Mouse (Mus musculus) midbrain, postnatal 0 days (tissue): ENCODE measurements around the gene Jak1. TPM values are rescaled to one million over a fixed set of nuclear protein-coding genes. Genes with fewer than 3 reads are reported as not detected.

Experiments used
- ATAC-seq: fragments of 200-750 bp; cut with Nextera tagmentation; 2 replicates; pipeline ENCODE4 v1.8.0; 2017; ENCODE audit warnings: moderate number of reproducible peaks, mild to moderate bottlenecking, moderate TSS enrichment, moderate library complexity; ENCODE audit not compliant: low FRiP score
- DNase-seq: peaks from one replicate; pipeline ENCODE4 v3.0.0-alpha.2; 2015; ENCODE audit warnings: low spot score
- H3K27ac ChIP-seq: fragments of 300-500 bp; sonication (generic); 2 replicates; pipeline ENCODE4 v1.5.1; 2014; ENCODE audit warnings: low read depth, mild to moderate bottlenecking, low read length, mixed read lengths
- H3K27me3 ChIP-seq: fragments of 300-500 bp; sonication (generic); 2 replicates; pipeline ENCODE4 v1.6.1; 2014; ENCODE audit warnings: low read length, control low read depth, mixed read lengths; ENCODE audit not compliant: insufficient read depth
- H3K36me3 ChIP-seq: fragments of 300-500 bp; sonication (generic); 2 replicates; pipeline ENCODE4 v1.6.1; 2014; ENCODE audit warnings: low read length, control low read depth, mixed read lengths; ENCODE audit not compliant: insufficient read depth
- H3K4me1 ChIP-seq: fragments of 300-500 bp; sonication (generic); 2 replicates; pipeline ENCODE4 v1.6.1; 2014; ENCODE audit warnings: mild to moderate bottlenecking, control low read depth, antibody characterized with exemption, low read length, mixed read lengths; ENCODE audit not compliant: insufficient read depth
- H3K4me2 ChIP-seq: fragments of 300-500 bp; sonication (generic); 2 replicates; pipeline ENCODE4 v1.6.1; 2014; ENCODE audit warnings: low read depth, mild to moderate bottlenecking, low read length, mixed read lengths; ENCODE audit not compliant: poor library complexity, severe bottlenecking
- H3K4me3 ChIP-seq: fragments of 300-500 bp; sonication (generic); 2 replicates; pipeline ENCODE4 v1.5.1; 2014; ENCODE audit warnings: low read depth, mild to moderate bottlenecking, low read length, moderate library complexity
- H3K9ac ChIP-seq: fragments of 300-500 bp; sonication (generic); replicated peaks from 2 replicates; pipeline ENCODE4 v1.6.1; 2014; ENCODE audit warnings: mild to moderate bottlenecking, low read length, moderate library complexity, mixed read lengths; ENCODE audit not compliant: poor library complexity, severe bottlenecking
- H3K9me3 ChIP-seq: fragments of 300-500 bp; sonication (generic); 2 replicates; pipeline ENCODE4 v1.6.1; 2016; ENCODE audit warnings: low read length, control low read depth
- CTCF ChIP-seq: IDR thresholded peaks from 2 replicates; pipeline ENCODE4 v1.5.1; 2016; ENCODE audit warnings: antibody characterized with exemption, mild to moderate bottlenecking
- WGBS: fragments of 180-500 bp; shearing (Covaris S2); extraction: QIAGEN DNeasy Blood & Tissue Kit; methylation state at CpG from one replicate; pipeline ENCODE4 v1.1.7; 2014; 5-methylcytosine and 5-hydroxymethylcytosine counted together
- polyA plus RNA-seq: library from polyadenylated mRNA; unstranded; fragments of >200 nt; fragmentation: Nextera tagmentation; extraction: Ambion mirVana; gene quantifications from 2 replicates; pipeline ENCODE4 v1.2.1, GENCODE M21; 2015
- total RNA-seq: library from RNA; depleted of rRNA; stranded (reverse); fragments of >200 nt; gene quantifications from 2 replicates; pipeline ENCODE4 v1.2.3, GENCODE M21; 2014

Jak1 gene
- total and polyA plus RNA-seq, 2 experiments from 2014 or later: 76.1 to 91.9 TPM

- Histone ChIP-seq H3K27me3 (no peaks in the 10 kb centered on the region), H3K9ac (no peak overlapping the region), H3K4me1 (no peaks in the 10 kb centered on the region), H3K4me3 (no peak overlapping the region), H3K27ac (no peak overlapping the region), H3K4me2 (no peak overlapping the region), H3K36me3 (no peaks in the 10 kb centered on the region), H3K9me3 (no peaks in the 10 kb centered on the region)
- no peak for TF ChIP-seq CTCF
- DNase-seq (no peak), ATAC-seq (no peak)
- WGBS: 63% methylated on average over 9 of the region's 9 CpGs
These were observed 67.5 kb downstream of the Jak1 start for GRCm38 (mm10) chr4:101197421-101198170.

GRCm38 (mm10) chr4:101196407-101196806 lies 68.7 kb downstream of the Jak1 start:
- H3K4me1 ChIP-seq: no peaks in the 10 kb centered on the region
- TF ChIP-seq CTCF: no peak
- 95% methylated on average over 2 of the region's 2 CpGs for WGBS
- no peaks in the 10 kb centered on the region for H3K27me3 ChIP-seq
- H3K9me3 ChIP-seq: no peaks in the 10 kb centered on the region
- no peak overlapping the region for H3K27ac ChIP-seq
- H3K36me3 ChIP-seq: 0 out of 2 replicates have a peak, but pooled peaks cover 4% of the 10 kb centered on the region
- no peak overlapping the region for H3K4me3 ChIP-seq
- DNase-seq: no peak
- H3K9ac ChIP-seq: no peak overlapping the region
- no peak for ATAC-seq
- H3K4me2 ChIP-seq: no peak overlapping the region

GRCm38 (mm10) chr4:101194170-101194569 lies 70.9 kb downstream of the Jak1 start:
- no peak overlapping the region for H3K4me2 ChIP-seq
- DNase-seq (no peak), ATAC-seq (no peak)
- WGBS: 93% methylated on average over 1 of the region's 1 CpGs
- no peak overlapping the region for H3K9ac ChIP-seq
- H3K4me1 ChIP-seq: no peaks in the 10 kb centered on the region
- no peak overlapping the region for H3K4me3 ChIP-seq
- no peaks in the 10 kb centered on the region for H3K9me3 ChIP-seq
- no peak for TF ChIP-seq CTCF
- no peaks in the 10 kb centered on the region for H3K27me3 ChIP-seq
- no peak overlapping the region for H3K27ac ChIP-seq
- peaks cover 7% of the 10 kb centered on the region; the same call in 1 of the 2 replicates for H3K36me3 ChIP-seq

DNA sequence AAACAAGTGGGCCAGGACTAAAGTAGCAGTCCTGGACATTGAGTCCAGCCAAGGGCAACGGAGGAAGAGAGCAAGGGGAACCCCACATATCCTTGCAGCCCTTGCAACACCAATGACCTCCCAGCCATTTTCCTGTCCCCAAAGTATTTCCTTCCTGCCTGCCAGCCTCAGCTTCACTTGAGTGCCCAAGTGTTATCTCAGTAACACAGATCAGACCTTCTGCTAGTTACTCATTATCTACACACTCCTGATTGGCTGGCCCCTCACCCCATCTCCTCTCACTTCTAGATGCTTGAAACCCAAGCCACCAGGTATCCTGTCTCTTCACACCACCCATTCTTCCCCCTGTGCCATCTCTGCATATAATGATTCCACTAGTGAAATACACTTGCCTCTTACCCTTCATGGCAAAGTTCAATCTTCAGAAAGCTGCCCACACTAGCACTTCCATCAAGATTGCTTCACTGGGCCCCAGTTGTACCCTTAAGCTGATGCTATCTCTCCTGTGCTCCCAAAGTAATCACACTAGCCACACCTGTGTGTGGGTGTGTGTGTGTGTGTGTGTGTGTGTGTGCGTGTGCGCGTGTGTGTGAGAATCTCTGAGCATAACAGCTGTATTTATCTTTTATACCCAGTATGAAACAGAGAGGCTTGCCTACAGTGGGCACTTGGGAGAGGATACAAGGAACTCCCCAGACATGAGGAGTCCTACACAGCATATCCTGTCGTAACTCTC lies 72.7 kb downstream of the Jak1 start:
- H3K27ac ChIP-seq: no peak overlapping the region
- no peak overlapping the region for H3K9ac ChIP-seq
- no peaks in the 10 kb centered on the region for H3K4me1 ChIP-seq
- no peak overlapping the region for H3K4me3 ChIP-seq
- DNase-seq: no peak
- peaks cover 15% of the 10 kb centered on the region; the same call in 1 of the 2 replicates for H3K36me3 ChIP-seq
- H3K4me2 ChIP-seq: no peak overlapping the region
- H3K9me3 ChIP-seq: no peaks in the 10 kb centered on the region
- H3K27me3 ChIP-seq: no peaks in the 10 kb centered on the region
- no peak for TF ChIP-seq CTCF
- ATAC-seq: no peak
- WGBS: 93% methylated on average over 5 of the region's 5 CpGs

GRCm38 (mm10) chr4:101187381-101187780 lies 77.7 kb downstream of the Jak1 start:
- Histone ChIP-seq H3K4me1 (no peaks in the 10 kb centered on the region), H3K9ac (no peak overlapping the region), H3K36me3 (peaks cover 27% of the 10 kb centered on the region), H3K4me3 (no peak overlapping the region), H3K27me3 (no peaks in the 10 kb centered on the region), H3K27ac (no peak overlapping the region), H3K9me3 (no peaks in the 10 kb centered on the region), H3K4me2 (no peak overlapping the region)
- TF ChIP-seq CTCF: no peak
- ATAC-seq: no peak
- WGBS: 89% methylated on average over 4 of the region's 4 CpGs
- no peak for DNase-seq

GRCm38 (mm10) chr4:101186591-101186990 lies 78.5 kb downstream of the Jak1 start:
- ATAC-seq: no peak
- TF ChIP-seq CTCF: no peak
- Histone ChIP-seq H3K36me3 (peaks cover 25% of the 10 kb centered on the region), H3K9me3 (no peaks in the 10 kb centered on the region), H3K4me3 (no peak overlapping the region), H3K4me2 (no peak overlapping the region), H3K4me1 (no peaks in the 10 kb centered on the region), H3K27me3 (no peaks in the 10 kb centered on the region), H3K27ac (no peak overlapping the region), H3K9ac (no peak overlapping the region)
- no peak for DNase-seq
- WGBS: 88% methylated on average over 5 of the region's 5 CpGs
